Mouse (Mus musculus): Measurements from ENCODE around the gene Igfbp6. TPM values are rescaled to one million over a fixed set of nuclear protein-coding genes. Genes with fewer than 3 reads are reported as not detected.

Gene Igfbp6
- polyA plus RNA-seq, 1 experiment = 1.2 TPM

DNA sequence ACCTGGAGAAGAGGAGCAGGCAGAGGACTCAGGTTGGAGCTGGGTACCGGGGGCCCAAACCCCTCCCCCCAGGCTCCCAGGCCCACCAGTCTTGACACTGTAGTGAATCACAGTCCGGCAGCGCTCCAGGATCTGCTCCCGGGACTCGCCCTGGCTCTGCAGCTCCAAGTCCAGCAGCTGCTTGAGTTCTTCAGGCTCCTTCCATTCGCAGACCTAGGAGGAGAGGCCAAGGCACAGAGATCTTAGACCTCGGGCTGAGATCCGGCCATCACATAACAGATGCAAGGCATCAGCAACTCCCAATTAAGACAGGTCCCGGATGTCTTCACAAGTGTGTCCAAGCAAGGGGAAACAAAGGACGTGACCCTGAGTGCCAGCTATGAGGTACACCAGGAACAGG lies 43.9 kb downstream of the Igfbp6 start:
- Histone ChIP-seq H3K4me3 (replicated peaks) (no peak overlapping the region), H3K4me1 (peaks cover 4% of the 10 kb centered on the region; the same call in 1 of the 2 replicates)
- TF ChIP-seq FLI1 (IDR thresholded peaks at IDR 0.05; ENCODE audit: low read length) (no peak), GATA1 (IDR thresholded peaks at IDR 0.05; ENCODE audit: borderline replicate concordance, low read length) (no peak)

GRCm38 (mm10) chr15:102188883-102189282 lies 44.7 kb downstream of the Igfbp6 start:
- peaks cover 5% of the 10 kb centered on the region for H3K36me3 ChIP-seq (replicated peaks; ENCODE audit: low read length)
- no peaks in the 10 kb centered on the region for H3K9me3 ChIP-seq
- peaks cover 8% of the 10 kb centered on the region for H3K4me1 ChIP-seq
- no peak overlapping the region for H3K4me3 ChIP-seq (replicated peaks)
- peaks cover 75% of the 10 kb centered on the region for H3K27me3 ChIP-seq (replicated peaks)
- TF ChIP-seq FLI1 (IDR thresholded peaks at IDR 0.05; ENCODE audit: low read length) (no peak), GATA1 (IDR thresholded peaks at IDR 0.05; ENCODE audit: borderline replicate concordance, low read length) (no peak)

More for the DNA sequence above, 43.9 kb downstream of the Igfbp6 start:
- peaks cover 5% of the 10 kb centered on the region for H3K36me3 ChIP-seq (replicated peaks; ENCODE audit: low read length)
- H3K9me3 ChIP-seq = no peaks in the 10 kb centered on the region
- peaks cover 77% of the 10 kb centered on the region for H3K27me3 ChIP-seq (replicated peaks)

- H3K9me3 ChIP-seq = no peaks in the 10 kb centered on the region
- TF ChIP-seq GATA1 (IDR thresholded peaks at IDR 0.05; ENCODE audit: borderline replicate concordance, low read length) (no peak), FLI1 (IDR thresholded peaks at IDR 0.05; ENCODE audit: low read length) (no peak)
Observed at GRCm38 (mm10) chr15:102191699-102192098, 47.5 kb downstream of the Igfbp6 start.

DNA sequence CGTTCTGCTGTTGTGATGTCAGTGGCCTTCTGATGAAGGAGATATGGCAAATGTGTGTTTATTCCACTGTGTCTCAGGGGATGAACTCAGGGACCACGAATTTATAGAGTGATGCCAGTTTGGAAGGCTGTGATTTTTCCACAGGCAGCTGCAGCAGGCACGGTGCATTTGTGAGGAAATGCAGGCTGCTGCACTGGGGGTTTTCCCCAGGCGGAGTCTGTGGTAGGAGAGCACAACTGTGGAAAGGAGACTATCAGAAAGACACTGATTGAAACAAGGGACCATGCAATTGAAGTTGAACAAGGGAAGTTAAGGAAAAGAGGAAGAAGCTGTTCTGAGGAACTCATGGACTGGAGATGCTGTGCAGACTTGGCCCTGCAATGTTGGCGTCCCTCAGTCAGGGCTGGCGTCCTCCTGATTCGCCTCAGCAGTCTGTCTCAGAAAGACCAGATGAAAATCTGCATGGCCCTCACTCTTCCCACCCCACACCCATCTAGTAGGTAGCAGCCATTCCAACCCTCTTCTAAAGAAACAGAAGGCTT lies 48.2 kb downstream of the Igfbp6 start:
- Histone ChIP-seq H3K4me1 (peaks cover 18% of the 10 kb centered on the region), H3K9me3 (no peaks in the 10 kb centered on the region), H3K27me3 (replicated peaks) (peaks cover 61% of the 10 kb centered on the region), H3K4me3 (replicated peaks) (no peak overlapping the region), H3K36me3 (replicated peaks; ENCODE audit: low read length) (no peaks in the 10 kb centered on the region)
- TF ChIP-seq GATA1 (IDR thresholded peaks at IDR 0.05; ENCODE audit: borderline replicate concordance, low read length) (no peak), FLI1 (IDR thresholded peaks at IDR 0.05; ENCODE audit: low read length) (no peak)

More at GRCm38 (mm10) chr15:102191699-102192098, 47.5 kb downstream of the Igfbp6 start:
- Histone ChIP-seq H3K36me3 (replicated peaks; ENCODE audit: low read length) (no peaks in the 10 kb centered on the region), H3K4me1 (peaks cover 18% of the 10 kb centered on the region), H3K4me3 (replicated peaks) (no peak overlapping the region), H3K27me3 (replicated peaks) (peaks cover 61% of the 10 kb centered on the region)

- no peaks in the 10 kb centered on the region for H3K9me3 ChIP-seq
- H3K4me1 ChIP-seq = peaks cover 18% of the 10 kb centered on the region
- no peak overlapping the region for H3K4me3 ChIP-seq (replicated peaks)
- peaks cover 58% of the 10 kb centered on the region for H3K27me3 ChIP-seq (replicated peaks)
- TF ChIP-seq FLI1 (IDR thresholded peaks at IDR 0.05; ENCODE audit: low read length) = no peak
- no peak for TF ChIP-seq GATA1 (IDR thresholded peaks at IDR 0.05; ENCODE audit: borderline replicate concordance, low read length)
- no peaks in the 10 kb centered on the region for H3K36me3 ChIP-seq (replicated peaks; ENCODE audit: low read length)
Observed at GRCm38 (mm10) chr15:102192820-102193386, 48.7 kb downstream of the Igfbp6 start.

DNA sequence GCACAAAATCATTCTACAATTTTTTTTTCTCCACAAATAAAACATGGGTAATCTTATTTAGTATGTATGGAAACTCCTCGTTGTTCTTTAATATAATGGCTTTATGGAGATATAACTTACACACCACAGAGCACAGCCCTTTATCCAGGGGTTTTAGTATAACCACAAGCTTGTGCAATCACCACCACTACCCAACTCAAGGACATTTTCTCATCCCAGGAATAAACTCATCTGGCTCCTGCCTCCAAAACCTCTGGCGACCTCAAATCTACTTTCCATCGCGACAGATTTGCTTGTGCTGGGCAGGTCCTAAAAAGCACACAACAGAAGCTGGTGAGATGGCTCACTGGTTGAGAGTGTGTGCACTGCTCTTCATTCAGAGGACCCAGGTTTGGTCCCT lies 49.5 kb downstream of the Igfbp6 start:
- peaks cover 18% of the 10 kb centered on the region for H3K4me1 ChIP-seq

DNA sequence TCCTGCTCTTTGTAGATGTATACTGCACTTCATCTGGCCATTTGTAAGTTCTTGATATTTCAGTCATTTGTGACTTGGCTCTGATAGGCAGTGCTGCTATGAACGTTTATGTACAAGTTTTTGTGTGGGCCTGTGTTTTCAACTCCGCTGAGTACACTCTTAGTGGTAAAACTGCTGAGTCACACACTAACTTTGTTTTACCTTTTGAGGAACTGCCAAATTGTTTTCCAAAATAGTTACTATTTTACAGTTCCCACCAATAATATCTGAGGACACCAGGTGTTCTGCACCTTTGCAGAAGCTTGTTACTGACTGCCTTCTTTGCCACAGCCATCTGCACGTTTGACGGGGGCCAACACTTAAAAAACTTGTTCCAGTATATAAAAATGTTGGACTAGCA lies 50.3 kb downstream of the Igfbp6 start:
- peaks cover 22% of the 10 kb centered on the region for H3K4me1 ChIP-seq
- no peak overlapping the region for H3K4me3 ChIP-seq (replicated peaks)
- H3K9me3 ChIP-seq = no peaks in the 10 kb centered on the region
- H3K27me3 ChIP-seq (replicated peaks) = peaks cover 49% of the 10 kb centered on the region
- TF ChIP-seq FLI1 (IDR thresholded peaks at IDR 0.05; ENCODE audit: low read length) (no peak), GATA1 (IDR thresholded peaks at IDR 0.05; ENCODE audit: borderline replicate concordance, low read length) (no peak)
- no peaks in the 10 kb centered on the region for H3K36me3 ChIP-seq (replicated peaks; ENCODE audit: low read length)

More for the DNA sequence above, 49.5 kb downstream of the Igfbp6 start:
- no peak overlapping the region for H3K4me3 ChIP-seq (replicated peaks)
- no peaks in the 10 kb centered on the region for H3K36me3 ChIP-seq (replicated peaks; ENCODE audit: low read length)
- peaks cover 50% of the 10 kb centered on the region for H3K27me3 ChIP-seq (replicated peaks)
- no peak for TF ChIP-seq GATA1 (IDR thresholded peaks at IDR 0.05; ENCODE audit: borderline replicate concordance, low read length)
- TF ChIP-seq FLI1 (IDR thresholded peaks at IDR 0.05; ENCODE audit: low read length) = no peak
- no peaks in the 10 kb centered on the region for H3K9me3 ChIP-seq

- no peak for TF ChIP-seq FLI1 (IDR thresholded peaks at IDR 0.05; ENCODE audit: low read length)
- TF ChIP-seq GATA1 (IDR thresholded peaks at IDR 0.05; ENCODE audit: borderline replicate concordance, low read length) = no peak
- no peaks in the 10 kb centered on the region for H3K9me3 ChIP-seq
- peaks cover 39% of the 10 kb centered on the region for H3K27me3 ChIP-seq (replicated peaks)
- H3K36me3 ChIP-seq (replicated peaks; ENCODE audit: low read length) = no peaks in the 10 kb centered on the region
- peaks cover 22% of the 10 kb centered on the region for H3K4me1 ChIP-seq
- no peak overlapping the region for H3K4me3 ChIP-seq (replicated peaks)
Observed at GRCm38 (mm10) chr15:102195373-102195772, 51.2 kb downstream of the Igfbp6 start.

GRCm38 (mm10) chr15:102198841-102199240 lies 54.7 kb downstream of the Igfbp6 start:
- peaks cover 16% of the 10 kb centered on the region for H3K27me3 ChIP-seq (replicated peaks)
- H3K36me3 ChIP-seq (replicated peaks; ENCODE audit: low read length) = peaks cover 3% of the 10 kb centered on the region
- H3K4me1 ChIP-seq = peaks cover 25% of the 10 kb centered on the region
- H3K9me3 ChIP-seq = no peaks in the 10 kb centered on the region
- H3K4me3 ChIP-seq (replicated peaks) = no peak overlapping the region
- TF ChIP-seq FLI1 (IDR thresholded peaks at IDR 0.05; ENCODE audit: low read length) (no peak), GATA1 (IDR thresholded peaks at IDR 0.05; ENCODE audit: borderline replicate concordance, low read length) (no peak)

Other genes with a start within 250 kb of the Igfbp6 start
- not detected in 2 replicates for gene Krt4, start 219.6 kb upstream of the Igfbp6 start, polyA plus RNA-seq (2012; ENCODE audit: insufficient read depth, low replicate concordance)
- not detected in 2 replicates for gene Krt79, start 204.0 kb upstream of the Igfbp6 start, polyA plus RNA-seq (2012; ENCODE audit: insufficient read depth, low replicate concordance)
- not detected in 2 replicates for gene Krt78, start 190.1 kb upstream of the Igfbp6 start, polyA plus RNA-seq (2012; ENCODE audit: insufficient read depth, low replicate concordance)
- not detected in 2 replicates for gene Krt8, start 139.9 kb upstream of the Igfbp6 start, polyA plus RNA-seq (2012; ENCODE audit: insufficient read depth, low replicate concordance)
- 0.06 TPM in 1 of 2 replicates, not detected in the other for gene Krt18, start 116.2 kb upstream of the Igfbp6 start, polyA plus RNA-seq (2012; ENCODE audit: insufficient read depth, low replicate concordance)
- 18.2 and 102 TPM in 2 replicates for gene Eif4b, start 70.6 kb upstream of the Igfbp6 start, polyA plus RNA-seq (2012; ENCODE audit: insufficient read depth, low replicate concordance)
- 0.43 TPM in 1 of 2 replicates, not detected in the other for gene Tns2, start 43.9 kb upstream of the Igfbp6 start, polyA plus RNA-seq (2012; ENCODE audit: insufficient read depth, low replicate concordance)
- 9.5 and 25.9 TPM in 2 replicates for gene Spryd3, start 8.1 kb upstream of the Igfbp6 start, polyA plus RNA-seq (2012; ENCODE audit: insufficient read depth, low replicate concordance)
- 0.76 and 3.6 TPM in 2 replicates for gene Soat2, start 6.2 kb downstream of the Igfbp6 start, polyA plus RNA-seq (2012; ENCODE audit: insufficient read depth, low replicate concordance)
- 2.5 and 3.8 TPM in 2 replicates for gene Zfp740, start 58.9 kb downstream of the Igfbp6 start, polyA plus RNA-seq (2012; ENCODE audit: insufficient read depth, low replicate concordance)
- 13.8 and 14.5 TPM in 2 replicates for gene Csad, start 60.4 kb downstream of the Igfbp6 start, polyA plus RNA-seq (2012; ENCODE audit: insufficient read depth, low replicate concordance)
- gene Itgb7, start 87.6 kb downstream of the Igfbp6 start, polyA plus RNA-seq (2012; ENCODE audit: insufficient read depth, low replicate concordance) = 1.9 and 19.9 TPM in 2 replicates
- gene Rarg, start 113.2 kb downstream of the Igfbp6 start, polyA plus RNA-seq (2012; ENCODE audit: insufficient read depth, low replicate concordance) = 68.7 and 69.9 TPM in 2 replicates
- not detected in 2 replicates for gene Gm9918, start 126.2 kb downstream of the Igfbp6 start, polyA plus RNA-seq (2012; ENCODE audit: insufficient read depth, low replicate concordance)
- gene Mfsd5, start 135.1 kb downstream of the Igfbp6 start, polyA plus RNA-seq (2012; ENCODE audit: insufficient read depth, low replicate concordance) = 72.6 and 109 TPM in 2 replicates
- gene Espl1, start 151.9 kb downstream of the Igfbp6 start, polyA plus RNA-seq (2012; ENCODE audit: insufficient read depth, low replicate concordance) = 7.5 and 12.3 TPM in 2 replicates
- gene Pfdn5, start 181.8 kb downstream of the Igfbp6 start, polyA plus RNA-seq (2012; ENCODE audit: insufficient read depth, low replicate concordance) = 5.9 and 58.8 TPM in 2 replicates
- 35.8 and 92.1 TPM in 2 replicates for gene Myg1, start 187.3 kb downstream of the Igfbp6 start, polyA plus RNA-seq (2012; ENCODE audit: insufficient read depth, low replicate concordance)
- 51.2 and 84.3 TPM in 2 replicates for gene Aaas, start 206.4 kb downstream of the Igfbp6 start, polyA plus RNA-seq (2012; ENCODE audit: insufficient read depth, low replicate concordance)
- 0.10 TPM in 1 of 2 replicates, not detected in the other for gene Sp7, start 222.8 kb downstream of the Igfbp6 start, polyA plus RNA-seq (2012; ENCODE audit: insufficient read depth, low replicate concordance)

Measured in megakaryocyte, embryonic 14.5 days (primary cell).